Mouse (Mus musculus) hindbrain, embryonic 12.5 days (tissue): Measurements from ENCODE around the gene Pfn1. TPM values are rescaled to one million over a fixed set of nuclear protein-coding genes. Genes with fewer than 3 reads are reported as not detected.
A peak's percentile ranks its signal among the peaks of the same experiment; 100 is the strongest.

Source experiments
- ATAC-seq: fragments of 200-750 bp; cut with Nextera tagmentation; 2 replicates; pipeline ENCODE4 v1.8.0; 2017; ENCODE audit warnings: moderate TSS enrichment; ENCODE audit not compliant: low FRiP score
- H3K27ac ChIP-seq: fragments of 300-500 bp; sonication (generic); 2 replicates; pipeline ENCODE4 v1.5.1; 2016; ENCODE audit warnings: mild to moderate bottlenecking
- H3K27me3 ChIP-seq: fragments of 300-500 bp; sonication (generic); 2 replicates; pipeline ENCODE4 v1.6.1; 2016; ENCODE audit warnings: mild to moderate bottlenecking
- H3K36me3 ChIP-seq: fragments of 300-500 bp; sonication (generic); 2 replicates; pipeline ENCODE4 v1.6.1; 2016; ENCODE audit warnings: mild to moderate bottlenecking
- H3K4me1 ChIP-seq: fragments of 300-500 bp; sonication (generic); 2 replicates; pipeline ENCODE4 v1.6.1; 2016
- H3K4me2 ChIP-seq: fragments of 300-500 bp; sonication (generic); replicated peaks from 2 replicates; pipeline ENCODE4 v1.6.1; 2016; ENCODE audit warnings: mild to moderate bottlenecking
- H3K4me3 ChIP-seq: fragments of 300-500 bp; sonication (generic); 2 replicates; pipeline ENCODE4 v1.5.1; 2016; ENCODE audit warnings: mild to moderate bottlenecking
- H3K9ac ChIP-seq: fragments of 300-500 bp; sonication (generic); 2 replicates; pipeline ENCODE4 v1.6.1; 2016; ENCODE audit warnings: mild to moderate bottlenecking, moderate library complexity
- H3K9me3 ChIP-seq: fragments of 300-500 bp; sonication (generic); replicated peaks from 2 replicates; pipeline ENCODE4 v1.6.1; 2016; ENCODE audit warnings: mild to moderate bottlenecking
- WGBS: fragments of 180-500 bp; shearing (Covaris S2); methylation state at CpG from one replicate; pipeline ENCODE4 v1.1.7; 2016; 5-methylcytosine and 5-hydroxymethylcytosine counted together
- polyA plus RNA-seq: library from polyadenylated mRNA; unstranded; fragments of >200 nt; fragmentation: Nextera tagmentation; extraction: Ambion mirVana; gene quantifications from 2 replicates; pipeline ENCODE4 v1.2.1, GENCODE M21; 2016

The Pfn1 gene
- polyA plus RNA-seq, 1 experiment from 2014 or later = 1,190 TPM

DNA sequence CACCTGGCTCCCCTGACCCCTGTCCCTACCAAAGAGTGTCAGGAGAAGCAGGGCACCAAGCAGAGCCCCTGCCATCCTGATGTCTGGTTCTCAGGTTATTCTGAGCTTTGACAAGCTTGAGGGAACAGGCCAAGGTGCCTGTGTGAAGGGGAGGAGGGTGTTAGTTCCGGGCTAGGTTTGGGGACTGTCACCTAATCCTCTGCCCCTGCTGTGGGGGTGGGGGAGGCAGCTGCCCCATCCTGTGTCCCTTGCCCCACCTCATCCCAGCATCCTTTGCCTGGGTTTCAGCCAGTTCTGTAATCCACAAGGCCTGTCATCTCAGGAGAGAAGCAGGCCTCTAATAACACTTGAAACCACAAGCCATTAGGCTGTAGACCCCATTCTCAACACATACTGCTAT is 35.3 kb downstream of the Pfn1 start, which contains the start of gene Chrne:
Gene Chrne, minus strand, starts transcription at position 116 of the 400 bp plus-strand sequence.
- ATAC-seq = no peak
- Histone ChIP-seq H3K4me3 (no peak within 1 kb of the TSS), H3K27me3 (peaks cover 14% of the 10 kb centered on the region), H3K9me3 (no peaks in the 10 kb centered on the region), H3K9ac (no peak within 1 kb of the TSS), H3K36me3 (no peaks in the 10 kb centered on the region), H3K4me1 (peaks cover 9% of the 10 kb centered on the region), H3K27ac (no peak within 1 kb of the TSS), H3K4me2 (no peak within 1 kb of the TSS)
- WGBS = 52% methylated on average over 1 of the region's 1 CpGs

- ATAC-seq = no peak
- Histone ChIP-seq H3K4me2 (peak within 1 kb of the TSS; percentile 54), H3K9ac (peak within 1 kb of the TSS; percentile 47), H3K4me1 (peaks cover 9% of the 10 kb centered on the region), H3K4me3 (peak within 1 kb of the TSS; percentile 25), H3K36me3 (peaks cover 31% of the 10 kb centered on the region), H3K9me3 (no peaks in the 10 kb centered on the region), H3K27me3 (peaks cover 14% of the 10 kb centered on the region), H3K27ac (no peak within 1 kb of the TSS)
- 14% methylated on average over 21 of the region's 21 CpGs for WGBS
These were observed 38.8 kb downstream of the Pfn1 start, which contains the start of gene 4930544D05Rik for GRCm38 (mm10) chr11:70615516-70616093. Gene 4930544D05Rik (plus strand): TSS chr11:70615848.

GRCm38 (mm10) chr11:70615074-70615473 is 39.4 kb downstream of the Pfn1 start:
- H3K9me3 ChIP-seq = no peaks in the 10 kb centered on the region
- H3K4me1 ChIP-seq = peaks cover 9% of the 10 kb centered on the region
- H3K27me3 ChIP-seq = peaks cover 14% of the 10 kb centered on the region
- peak overlapping the region; percentile 25 for H3K4me3 ChIP-seq
- ATAC-seq = no peak
- WGBS = 1% methylated on average over 17 of the region's 17 CpGs
- H3K36me3 ChIP-seq = peaks cover 36% of the 10 kb centered on the region
- peak overlapping the region; percentile 47 for H3K9ac ChIP-seq
- peak overlapping the region; percentile 54 for H3K4me2 ChIP-seq
- no peak overlapping the region for H3K27ac ChIP-seq

- Histone ChIP-seq H3K27ac (no peak overlapping the region), H3K9me3 (no peaks in the 10 kb centered on the region), H3K36me3 (peaks cover 62% of the 10 kb centered on the region), H3K9ac (no peak overlapping the region), H3K4me2 (no peak overlapping the region), H3K27me3 (peaks cover 14% of the 10 kb centered on the region), H3K4me3 (no peak overlapping the region), H3K4me1 (peaks cover 9% of the 10 kb centered on the region)
- 79% methylated on average over 7 of the region's 7 CpGs for WGBS
- no peak for ATAC-seq
These were observed 41.9 kb downstream of the Pfn1 start for GRCm38 (mm10) chr11:70612505-70612904.

DNA sequence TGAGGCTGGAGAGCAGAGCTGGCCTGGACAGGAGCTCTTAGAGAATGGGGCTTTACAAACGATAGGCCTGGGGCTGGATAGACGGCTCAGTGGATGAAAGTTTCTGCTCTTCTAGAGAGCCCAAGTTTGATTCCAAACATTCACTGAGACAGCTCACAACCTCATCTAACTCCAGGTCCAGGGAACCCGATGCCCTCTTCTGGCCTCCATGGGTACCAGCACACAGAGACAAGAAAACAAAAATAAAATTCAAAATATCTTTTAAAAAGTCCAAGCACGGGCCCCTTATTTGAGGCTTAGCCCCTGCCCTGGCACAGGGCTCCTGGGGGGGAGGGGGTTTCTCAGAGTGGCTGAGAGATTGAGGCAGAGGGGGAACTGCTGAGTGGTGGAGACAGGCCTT is 43.7 kb downstream of the Pfn1 start:
- 91% methylated on average over 4 of the region's 4 CpGs for WGBS
- Histone ChIP-seq H3K9me3 (no peaks in the 10 kb centered on the region), H3K4me2 (no peak overlapping the region), H3K4me1 (peaks cover 9% of the 10 kb centered on the region), H3K9ac (no peak overlapping the region), H3K4me3 (no peak overlapping the region), H3K36me3 (peaks cover 80% of the 10 kb centered on the region), H3K27me3 (peaks cover 6% of the 10 kb centered on the region; the same call in 1 of the 2 replicates), H3K27ac (no peak overlapping the region)
- ATAC-seq = no peak

DNA sequence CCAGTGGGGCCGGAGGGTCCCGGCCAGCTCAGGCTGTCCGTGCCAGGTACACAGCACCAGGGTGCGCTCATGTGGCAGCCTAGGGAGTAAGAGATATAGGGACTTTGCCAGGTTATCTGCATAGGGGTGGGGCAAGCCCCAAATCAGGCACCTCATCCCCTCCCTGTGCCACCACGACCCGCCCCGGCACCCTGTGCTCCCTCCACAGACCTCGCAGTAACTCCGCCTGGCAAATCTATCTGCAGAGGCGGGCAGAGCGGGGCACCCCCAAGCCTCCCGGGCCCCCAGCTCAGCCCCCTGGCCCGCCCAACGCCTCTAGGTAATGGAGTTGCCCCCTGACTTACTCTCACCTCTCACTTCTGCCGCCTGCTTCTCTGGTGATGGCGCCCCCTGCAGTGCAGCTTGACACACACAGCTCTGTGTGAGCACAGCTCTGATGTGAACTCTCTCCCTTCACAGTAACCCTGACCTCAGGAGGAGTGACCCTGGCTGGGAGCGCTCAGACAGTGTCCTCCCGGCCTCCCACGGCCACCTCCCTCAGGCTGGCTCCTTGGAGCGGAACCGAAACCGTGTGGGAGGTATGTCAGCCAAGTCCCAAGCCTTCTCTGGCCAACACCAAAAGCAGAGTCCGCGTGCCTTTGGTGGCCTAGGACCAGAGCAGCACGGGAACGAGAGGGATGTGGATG is 45.9 kb downstream of the Pfn1 start:
- Histone ChIP-seq H3K27me3 (no peaks in the 10 kb centered on the region), H3K4me1 (no peaks in the 10 kb centered on the region), H3K27ac (no peak overlapping the region), H3K9ac (no peak overlapping the region), H3K9me3 (no peaks in the 10 kb centered on the region), H3K4me2 (no peak overlapping the region), H3K36me3 (peaks cover 96% of the 10 kb centered on the region), H3K4me3 (no peak overlapping the region)
- 84% methylated on average over 26 of the region's 26 CpGs for WGBS
- ATAC-seq = no peak

DNA sequence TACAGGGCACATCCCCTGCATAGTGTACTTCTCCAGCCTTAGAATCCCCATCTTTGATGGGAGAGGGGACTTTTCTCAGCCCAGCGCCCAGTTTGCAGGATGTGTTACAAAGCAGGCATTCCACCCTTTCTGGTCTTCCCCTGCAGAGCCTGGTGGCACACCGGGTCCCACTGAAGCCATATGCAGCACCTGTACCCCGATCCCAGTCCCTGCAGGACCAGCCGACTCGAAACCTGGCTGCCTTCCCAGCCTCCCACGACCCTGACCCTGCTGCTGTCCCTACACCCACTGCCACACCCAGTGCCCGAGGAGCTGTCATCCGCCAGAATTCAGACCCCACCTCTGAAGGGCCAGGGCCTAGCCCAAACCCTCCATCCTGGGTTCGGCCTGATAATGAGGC is 46.8 kb downstream of the Pfn1 start:
- Histone ChIP-seq H3K4me3 (no peak overlapping the region), H3K4me2 (no peak overlapping the region), H3K27me3 (no peaks in the 10 kb centered on the region), H3K27ac (no peak overlapping the region), H3K36me3 (peaks cover 91% of the 10 kb centered on the region), H3K4me1 (no peaks in the 10 kb centered on the region), H3K9me3 (no peaks in the 10 kb centered on the region), H3K9ac (no peak overlapping the region)
- no peak for ATAC-seq
- WGBS = 95% methylated on average over 9 of the region's 9 CpGs

DNA sequence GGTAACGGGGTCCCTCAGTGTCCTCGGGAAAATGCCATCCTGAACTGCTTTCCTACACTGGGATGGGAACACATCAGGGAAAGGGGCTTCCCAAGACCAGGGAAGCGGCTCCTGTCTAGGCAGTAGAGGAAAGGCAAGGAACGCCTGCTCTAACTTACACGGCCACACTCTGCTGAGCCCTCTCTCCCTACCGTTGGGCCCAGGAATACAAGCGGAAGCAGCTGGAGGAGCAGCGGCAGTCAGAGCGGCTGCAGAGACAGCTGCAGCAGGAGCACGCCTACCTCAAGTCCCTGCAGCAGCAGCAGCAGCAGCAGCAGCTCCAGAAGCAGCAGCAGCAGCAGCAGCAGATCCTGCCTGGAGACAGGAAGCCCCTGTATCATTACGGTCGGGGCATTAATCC is 47.7 kb downstream of the Pfn1 start:
- no peak overlapping the region for H3K9ac ChIP-seq
- no peak overlapping the region for H3K4me3 ChIP-seq
- no peak overlapping the region; the same call in 1 of the 2 replicates for H3K27ac ChIP-seq
- H3K4me1 ChIP-seq = no peaks in the 10 kb centered on the region
- no peak for ATAC-seq
- peaks cover 89% of the 10 kb centered on the region for H3K36me3 ChIP-seq
- no peaks in the 10 kb centered on the region for H3K27me3 ChIP-seq
- WGBS = 78% methylated on average over 11 of the region's 12 CpGs
- no peaks in the 10 kb centered on the region for H3K9me3 ChIP-seq
- H3K4me2 ChIP-seq = no peak overlapping the region

GRCm38 (mm10) chr11:70605024-70605566 is 49.3 kb downstream of the Pfn1 start:
- ATAC-seq = no peak
- no peaks in the 10 kb centered on the region for H3K9me3 ChIP-seq

More at GRCm38 (mm10) chr11:70605024-70605566, 49.3 kb downstream of the Pfn1 start:
- Histone ChIP-seq H3K4me2 (no peak overlapping the region), H3K36me3 (peaks cover 73% of the 10 kb centered on the region), H3K9ac (no peak overlapping the region), H3K27me3 (no peaks in the 10 kb centered on the region), H3K4me3 (no peak overlapping the region), H3K4me1 (no peaks in the 10 kb centered on the region), H3K27ac (no peak overlapping the region)
- 60% methylated on average over 14 of the region's 14 CpGs for WGBS

Other genes starting within 250 kb of the Pfn1 start
- gene Pelp1, start 244.6 kb downstream of the Pfn1 start, polyA plus RNA-seq = 40.2 and 40.4 TPM in 2 replicates
- gene Arrb2, start 222.0 kb downstream of the Pfn1 start, polyA plus RNA-seq = 36.5 and 36.8 TPM in 2 replicates
- 32.7 and 36.1 TPM in 2 replicates for gene Med11, start 202.7 kb downstream of the Pfn1 start, polyA plus RNA-seq
- gene Zmynd15, start 195.2 kb downstream of the Pfn1 start, polyA plus RNA-seq = 0.60 and 1.1 TPM in 2 replicates
- gene Cxcl16, start 194.7 kb downstream of the Pfn1 start, polyA plus RNA-seq = 2.0 and 2.1 TPM in 2 replicates
- gene Tm4sf5, start 149.4 kb downstream of the Pfn1 start, polyA plus RNA-seq = 0.36 TPM in 1 of 2 replicates, not detected in the other
- 0.34 TPM in 1 of 2 replicates, not detected in the other for gene Vmo1, start 140.0 kb downstream of the Pfn1 start, polyA plus RNA-seq
- gene Gltpd2, start 135.4 kb downstream of the Pfn1 start, polyA plus RNA-seq = 0.36 TPM in 1 of 2 replicates, not detected in the other
- 679 and 744 TPM in 2 replicates for gene Psmb6, start 129.3 kb downstream of the Pfn1 start, polyA plus RNA-seq
- not detected in 2 replicates for gene Gm40193, start 121.7 kb downstream of the Pfn1 start, polyA plus RNA-seq
- 7.2 and 7.8 TPM in 2 replicates for gene Pld2, start 114.6 kb downstream of the Pfn1 start, polyA plus RNA-seq
- gene Mink1, start 91.8 kb downstream of the Pfn1 start, polyA plus RNA-seq = 17.3 and 19.1 TPM in 2 replicates
- gene 4930544D05Rik, start 38.8 kb downstream of the Pfn1 start, polyA plus RNA-seq = not detected in 2 replicates
- gene Chrne, start 35.4 kb downstream of the Pfn1 start, polyA plus RNA-seq = not detected in 2 replicates
- 0.10 and 0.38 TPM in 2 replicates for gene Gp1ba, start 15.5 kb downstream of the Pfn1 start, polyA plus RNA-seq
- 96.0 and 102 TPM in 2 replicates for gene Rnf167, start 7.4 kb downstream of the Pfn1 start, polyA plus RNA-seq
- 145 and 148 TPM in 2 replicates for gene Slc25a11, start 7.2 kb downstream of the Pfn1 start, polyA plus RNA-seq
- 14.9 and 18.5 TPM in 2 replicates for gene Eno3, start 2.6 kb upstream of the Pfn1 start, polyA plus RNA-seq
- gene Spag7, start 14.8 kb upstream of the Pfn1 start, polyA plus RNA-seq = 143 and 144 TPM in 2 replicates
- gene Camta2, start 33.5 kb upstream of the Pfn1 start, polyA plus RNA-seq = 15.2 and 15.7 TPM in 2 replicates
- gene Inca1, start 45.5 kb upstream of the Pfn1 start, polyA plus RNA-seq = 0.99 and 1.4 TPM in 2 replicates
- gene Kif1c, start 45.9 kb upstream of the Pfn1 start, polyA plus RNA-seq = 2.3 and 3.0 TPM in 2 replicates
- gene Zfp3, start 109.6 kb upstream of the Pfn1 start, polyA plus RNA-seq = 11.1 and 12.7 TPM in 2 replicates
- gene Scimp, start 157.9 kb upstream of the Pfn1 start, polyA plus RNA-seq = not detected in 2 replicates
- 56.9 and 58.5 TPM in 2 replicates for gene Rabep1, start 190.1 kb upstream of the Pfn1 start, polyA plus RNA-seq